Mouse (Mus musculus) E14TG2a.4 (cell line): ENCODE data around the gene Polh.

Experiments
- CTCF ChIP-seq: conservative IDR thresholded peaks from 2 replicates; pipeline ENCODE4 v1.5.1; 2014; ENCODE audit warnings: low read length
- POU5F1 ChIP-seq: IDR thresholded peaks from 2 replicates; pipeline ENCODE4 v1.6.1; 2014; ENCODE audit warnings: low read length, borderline replicate concordance

- TF ChIP-seq CTCF (no peak), POU5F1 (no peak)
Measured at GRCm38 (mm10) chr17:46143578-46144423, 58.6 kb downstream of the Polh start, which contains the start of gene Rsph9.
